Mouse (Mus musculus) MEL (cell line): Measurements from ENCODE around the gene Agmat.

ENCODE experiments used
- CHD1 ChIP-seq: IDR thresholded peaks from 2 replicates; pipeline ENCODE4 v1.6.1; 2012; ENCODE audit warnings: low read depth, mild to moderate bottlenecking, inconsistent platforms, low read length, improper control_type of control experiment
- EP300 ChIP-seq, 2 experiments: IDR thresholded peaks; 2 replicates each; pipeline ENCODE4 v1.6.1; 2011; ENCODE audit warnings: improper control_type of control experiment in 2 of 2, low read length in 2 of 2, low read depth in 1 of 2, mild to moderate bottlenecking in 1 of 2
- HCFC1 ChIP-seq: IDR thresholded peaks from 2 replicates; pipeline ENCODE4 v1.6.1; 2012; ENCODE audit warnings: low read depth, mild to moderate bottlenecking, inconsistent platforms, low read length, improper control_type of control experiment, moderate library complexity
- MAZ ChIP-seq: IDR thresholded peaks from 2 replicates; pipeline ENCODE4 v1.6.1; 2012; ENCODE audit warnings: low read depth, mild to moderate bottlenecking, inconsistent platforms, low read length, improper control_type of control experiment
- POLR2A ChIP-seq, 2 experiments: IDR thresholded peaks; 2 replicates each; pipeline ENCODE4 v1.6.1; 2011 to 2012; ENCODE audit warnings: low read length in 2 of 2, mild to moderate bottlenecking in 2 of 2, control low read depth in 1 of 2, improper control_type of control experiment in 1 of 2, low read depth in 1 of 2, moderate library complexity in 1 of 2; ENCODE audit not compliant: control insufficient read depth in 1 of 2, insufficient read depth in 1 of 2, poor library complexity in 1 of 2
- SMC3 ChIP-seq: IDR thresholded peaks from 2 replicates; pipeline ENCODE4 v1.6.1; 2011; ENCODE audit warnings: low read depth, low read length, improper control_type of control experiment
- TAL1 ChIP-seq: IDR thresholded peaks from 2 replicates; pipeline ENCODE4 v1.6.1; 2012; ENCODE audit warnings: mild to moderate bottlenecking, inconsistent platforms, low read length, moderate library complexity, mixed read lengths
- USF1 ChIP-seq: IDR thresholded peaks from 2 replicates; pipeline ENCODE4 v1.6.1; 2014; ENCODE audit warnings: low read depth, mild to moderate bottlenecking, inconsistent platforms, low read length, improper control_type of control experiment, moderate library complexity

DNA sequence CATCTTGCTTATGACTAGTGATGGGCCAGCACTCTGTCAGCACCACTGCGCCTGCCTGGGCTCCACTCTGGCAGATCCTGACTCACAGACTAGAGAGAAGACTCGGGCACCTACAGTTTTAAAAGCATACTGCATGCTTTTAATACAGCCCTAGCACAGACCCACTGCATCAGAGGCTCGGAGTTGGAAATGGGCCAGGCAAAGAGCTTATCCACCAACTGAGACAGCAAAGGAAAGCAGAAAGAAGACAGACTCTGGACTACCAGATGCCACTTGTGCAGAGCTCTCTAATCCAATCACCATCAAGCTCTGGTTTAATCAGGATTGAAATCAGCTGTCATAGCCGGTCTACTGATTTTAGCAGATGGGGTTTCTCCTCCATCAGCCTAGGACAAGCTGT lies 41.1 kb upstream of the Agmat start:
- TF ChIP-seq EP300 (IDR thresholded peaks at IDR 0.05; ENCODE audit: low read depth in 1 of 2, low read length in 2 of 2), result no peak
- no peak for TF ChIP-seq SMC3
- no peak for TF ChIP-seq USF1
- TF ChIP-seq POLR2A (IDR thresholded peaks at IDR 0.05; ENCODE audit: control insufficient read depth in 1 of 2, insufficient read depth in 1 of 2, low read depth in 1 of 2, low read length in 2 of 2, poor library complexity in 1 of 2), result no peak
- no peak for TF ChIP-seq MAZ
- no peak for TF ChIP-seq CHD1
- TF ChIP-seq TAL1, result no peak
- no peak for TF ChIP-seq HCFC1
